Mouse (Mus musculus): ENCODE measurements at regions not wholly inside any gene's neighbourhood (a gene's known extent, or its start where the extent isn't known, plus 50 kb on each side); places are given as distances from the start of the nearest gene placed in this dataset.

DNA sequence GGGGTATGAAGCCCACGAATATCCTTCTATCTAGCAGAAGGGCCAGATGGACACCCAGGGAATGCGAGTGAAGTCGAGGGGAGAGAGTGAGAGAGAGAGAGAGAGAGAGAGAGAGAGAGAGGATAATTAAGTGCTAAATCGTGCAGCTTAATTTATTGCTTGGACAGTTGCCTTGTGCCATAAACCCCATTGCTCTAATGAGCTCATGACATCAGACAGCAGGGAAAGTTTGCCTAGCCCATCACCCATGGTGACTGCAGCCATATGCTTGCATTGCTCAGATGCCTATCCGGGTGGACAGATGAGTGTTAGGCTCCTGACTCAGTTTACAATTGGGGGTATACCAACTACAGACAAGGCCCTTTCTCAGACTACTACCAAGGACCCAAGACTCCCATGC is 134.6 kb upstream of the Smim23 start:
- TF ChIP-seq POLR2A (IDR thresholded peaks at IDR 0.05; ENCODE audit: borderline replicate concordance, control insufficient read depth, low read depth, low read length) (no peak), CTCF (IDR thresholded peaks at IDR 0.05; ENCODE audit: control insufficient read depth, insufficient read depth, low read length) (no peak)
